11 mouse cellular contexts compared by ENCODE assay signal in the genomic region with DNA sequence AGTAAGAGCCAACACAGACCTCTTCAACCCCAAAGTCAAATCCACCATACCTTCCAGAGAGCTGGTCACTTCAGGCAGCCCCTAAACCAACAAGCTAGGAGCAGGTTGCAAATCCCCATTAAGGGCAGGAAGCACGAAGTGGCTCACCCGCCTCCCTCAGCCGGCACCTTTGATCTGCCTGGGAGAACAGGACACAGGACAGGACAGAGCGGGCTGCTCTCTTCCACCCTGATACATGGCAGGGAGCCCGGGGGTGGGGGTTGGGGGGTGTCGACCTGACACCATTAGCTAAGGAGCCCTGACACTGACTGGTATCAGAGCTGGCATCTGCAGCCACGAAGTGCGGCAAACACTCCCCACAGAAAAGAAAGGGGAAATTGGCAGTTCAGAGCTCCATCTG. TPM values are rescaled to one million over a fixed set of nuclear protein-coding genes. Genes with fewer than 3 reads are reported as not detected.
A peak's percentile ranks its signal among the peaks of the same experiment; 100 is the strongest.
DNase-seq lines count a peak whose midpoint lies in the region; ATAC-seq and TF ChIP-seq lines count a peak whose summit lies in the region.
"Had no signal": no experiment of that assay in that cellular context is flagged by ENCODE, and none has a peak within 500 bp of the region (broad histone marks: within the 10 kb centered on the region; RNA-seq: fewer than 3 reads in every experiment).

No protein-coding gene starts in this region.

- H3K9ac ChIP-seq in kidney, postnatal 0 days (ENCODE audit: low read depth, low read length), result no peak overlapping the region
- H3K9ac ChIP-seq in liver, postnatal 0 days (replicated peaks), result no peak overlapping the region; the same call in 1 of the 2 replicates
- H3K9ac ChIP-seq: neural tube, embryonic 13.5 days; stomach, embryonic 15.5 days had no signal

- no peak overlapping the region for H3K4me3 ChIP-seq in kidney, postnatal 0 days (replicated peaks; ENCODE audit: low read depth, low read length)
- H3K4me3 ChIP-seq in embryonic facial prominence, embryonic 10.5 days, result no peak overlapping the region
- no peak overlapping the region for H3K4me3 ChIP-seq in liver, postnatal 0 days (ENCODE audit: low read depth, low read length)
- H3K4me3 ChIP-seq: neural tube, embryonic 13.5 days; stomach, embryonic 15.5 days had no signal

- peak; percentile 54 for DNase-seq in embryo, embryonic 10 days (ENCODE audit: low spot score)
- no peak for DNase-seq in embryo, embryonic 10.5 days (ENCODE audit: low spot score)
- DNase-seq in kidney, postnatal 0 days (ENCODE audit: low spot score), result peak; percentile 38
- no peak for DNase-seq in kidney, adult 9 months
- no peak for DNase-seq in embryonic facial prominence, embryonic 10.5 days (ENCODE audit: low spot score)
- DNase-seq in liver, postnatal 0 days, result peak; percentile 65
- no peak for DNase-seq in layer of hippocampus, adult 8-10 months (ENCODE audit: low spot score in 2 of 2)
- DNase-seq in spleen, adult 12 weeks (ENCODE audit: low spot score), result no peak
- DNase-seq: cerebellum, adult 11-12 months had no signal

- H3K27ac ChIP-seq in kidney, postnatal 0 days, result no peak overlapping the region
- 0 out of 2 replicates have a peak overlapping the region, but pooled peaks have one; percentile 2 for H3K27ac ChIP-seq in embryonic facial prominence, embryonic 10.5 days (replicated peaks)
- no peak overlapping the region for H3K27ac ChIP-seq in liver, postnatal 0 days (ENCODE audit: low read depth)
- H3K27ac ChIP-seq: neural tube, embryonic 13.5 days; stomach, embryonic 15.5 days had no signal

- no peaks in the 10 kb centered on the region for H3K36me3 ChIP-seq in kidney, postnatal 0 days (ENCODE audit: insufficient read depth, low read length)
- H3K36me3 ChIP-seq in embryonic facial prominence, embryonic 10.5 days (replicated peaks), result peaks cover 32% of the 10 kb centered on the region
- H3K36me3 ChIP-seq in liver, postnatal 0 days (replicated peaks; ENCODE audit: insufficient read depth, low read length), result no peaks in the 10 kb centered on the region
- H3K36me3 ChIP-seq: neural tube, embryonic 13.5 days; stomach, embryonic 15.5 days had no signal

- H3K4me1 ChIP-seq in kidney, postnatal 0 days (replicated peaks; ENCODE audit: insufficient read depth, low read length), result no peaks in the 10 kb centered on the region; the same call in 1 of the 2 replicates
- peaks cover 14% of the 10 kb centered on the region for H3K4me1 ChIP-seq in embryonic facial prominence, embryonic 10.5 days
- H3K4me1 ChIP-seq in liver, postnatal 0 days (ENCODE audit: insufficient read depth), result no peaks in the 10 kb centered on the region
- H3K4me1 ChIP-seq: stomach, embryonic 15.5 days had no signal

- 5% methylated on average over 8 of the region's 8 CpGs for WGBS in kidney, postnatal 0 days
- 51% methylated on average over 8 of the region's 8 CpGs for WGBS in embryonic facial prominence, embryonic 10.5 days
- 11% methylated on average over 8 of the region's 8 CpGs for WGBS in liver, postnatal 0 days (ENCODE audit: insufficient replicate concordance)

- no peak for TF ChIP-seq CTCF in kidney, postnatal 0 days (IDR thresholded peaks at IDR 0.05; ENCODE audit: low read depth)
- no peak for TF ChIP-seq CTCF in liver, postnatal 0 days (IDR thresholded peaks at IDR 0.05; ENCODE audit: low read depth)

- no peaks in the 10 kb centered on the region for H3K9me3 ChIP-seq in kidney, postnatal 0 days (replicated peaks; ENCODE audit: low read length)
- H3K9me3 ChIP-seq in embryonic facial prominence, embryonic 10.5 days, result no peaks in the 10 kb centered on the region
- H3K9me3 ChIP-seq in liver, postnatal 0 days (ENCODE audit: low read length), result no peaks in the 10 kb centered on the region
- H3K9me3 ChIP-seq: neural tube, embryonic 13.5 days; stomach, embryonic 15.5 days had no signal

- peak overlapping the region; percentile 3; the same call in 1 of the 2 replicates for H3K4me2 ChIP-seq in kidney, postnatal 0 days (ENCODE audit: low read length)
- peak overlapping the region; percentile 38; the same call in 1 of the 2 replicates for H3K4me2 ChIP-seq in liver, postnatal 0 days (ENCODE audit: low read depth, low read length)
- H3K4me2 ChIP-seq: neural tube, embryonic 13.5 days; stomach, embryonic 15.5 days had no signal

- no peak for TF ChIP-seq EP300 in liver, postnatal 0 days (IDR thresholded peaks at IDR 0.05; ENCODE audit: low read depth)

- no peaks in the 10 kb centered on the region for H3K27me3 ChIP-seq in kidney, postnatal 0 days (ENCODE audit: insufficient read depth, low read length)
- no peaks in the 10 kb centered on the region for H3K27me3 ChIP-seq in embryonic facial prominence, embryonic 10.5 days (replicated peaks; ENCODE audit: low read depth, poor library complexity, severe bottlenecking)
- H3K27me3 ChIP-seq in liver, postnatal 0 days (ENCODE audit: insufficient read depth, low read length), result no peaks in the 10 kb centered on the region
- H3K27me3 ChIP-seq: neural tube, embryonic 13.5 days; stomach, embryonic 15.5 days had no signal

- no peak for ATAC-seq in kidney, postnatal 0 days (replicated peaks; ENCODE audit: low FRiP score, low read depth)
- peak; percentile 86 for ATAC-seq in liver, postnatal 0 days

RNA-seq across cellular contexts. Expression of a gene that starts 47.6 kb away (rescaled TPM):
- polyA plus RNA-seq in kidney, postnatal 0 days (2015; fragmentation: Nextera tagmentation; extraction: Ambion mirVana), result 1.3 and 2.0 TPM in 2 replicates
- 17.2 and 23.6 TPM in 2 replicates for polyA plus RNA-seq in embryonic facial prominence, embryonic 10.5 days (2016; fragmentation: Nextera tagmentation; extraction: Ambion mirVana)
- polyA plus RNA-seq in liver, postnatal 0 days (2015; fragmentation: Nextera tagmentation; extraction: Ambion mirVana), result 0.12 and 0.22 TPM in 2 replicates
- total RNA-seq in layer of hippocampus, adult 8-10 months (2022), result 1 to 10 TPM in 2 of 4 experiments, under 1 TPM in 2; 0.78 to 1.5 (median 1.0) TPM

RNA-seq across cellular contexts. Expression of a gene that starts 57.7 kb away (rescaled TPM):
- polyA plus RNA-seq in kidney, postnatal 0 days (2015; fragmentation: Nextera tagmentation; extraction: Ambion mirVana), result 25.3 and 26.8 TPM in 2 replicates
- 64.2 and 67.5 TPM in 2 replicates for polyA plus RNA-seq in embryonic facial prominence, embryonic 10.5 days (2016; fragmentation: Nextera tagmentation; extraction: Ambion mirVana)
- polyA plus RNA-seq in liver, postnatal 0 days (2015; fragmentation: Nextera tagmentation; extraction: Ambion mirVana), result 9.0 and 9.2 TPM in 2 replicates
- 10 to 100 TPM; 31.7 to 40.5 (median 35.8) TPM for total RNA-seq in layer of hippocampus, adult 8-10 months (2022)

Comparison
In these comparisons a context has a peak if more than half of its experiments do, and no peak if none do; other contexts are left out.
1. DNase-seq: peak in embryo, embryonic 10 days (single experiment), kidney, postnatal 0 days (single experiment) and liver, postnatal 0 days (single experiment); none in embryo, embryonic 10.5 days (single experiment), kidney, adult 9 months (single experiment), embryonic facial prominence, embryonic 10.5 days (single experiment), layer of hippocampus, adult 8-10 months (0 of 2) and spleen, adult 12 weeks (single experiment).